Mouse (Mus musculus) thymus, adult 2 months (tissue): ENCODE data around the gene Rrm1.

Experiments
- CTCF ChIP-seq: fragments of 200-500 bp; IDR thresholded peaks from 2 replicates; pipeline ENCODE4 v1.5.1; 2012; ENCODE audit warnings: mild to moderate bottlenecking, control low read depth, low read length, moderate library complexity, borderline replicate concordance; ENCODE audit not compliant: control insufficient read depth, poor library complexity, insufficient read depth; ENCODE audit errors: extremely low read depth
- POLR2A ChIP-seq: fragments of 200-500 bp; IDR thresholded peaks from 2 replicates; pipeline ENCODE4 v1.6.1; 2012; ENCODE audit warnings: mild to moderate bottlenecking, low read length, control low read depth, moderate library complexity; ENCODE audit not compliant: control insufficient read depth, poor library complexity, insufficient read depth; ENCODE audit errors: extremely low read depth

DNA sequence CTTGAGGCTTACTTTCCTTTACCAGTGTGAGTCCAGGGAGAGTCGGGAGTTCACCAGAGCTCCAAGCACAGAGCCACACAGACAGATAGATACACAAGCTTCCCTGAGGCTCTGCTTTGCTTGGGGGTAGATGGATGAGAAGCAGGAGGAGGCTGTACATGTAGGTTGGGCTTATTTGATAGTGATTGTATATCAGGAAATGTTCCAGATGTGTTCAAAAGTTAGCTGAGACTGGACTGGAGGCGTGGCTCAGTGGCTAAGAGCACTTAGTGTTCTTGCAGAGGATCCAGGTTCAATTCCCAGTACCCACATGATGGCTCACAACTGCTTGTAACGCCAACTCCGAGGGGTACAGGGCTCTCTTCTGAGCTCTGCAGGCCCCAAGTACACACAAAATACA is 36.9 kb downstream of the Rrm1 start:
- no peak for TF ChIP-seq CTCF
- no peak for TF ChIP-seq POLR2A
